Mouse (Mus musculus) forebrain, embryonic 13.5 days (tissue): ENCODE data around the gene Ldhc. TPM values are rescaled to one million over a fixed set of nuclear protein-coding genes. Genes with fewer than 3 reads are reported as not detected.
"Not testable (repeated sequence)": the region's sequence is repeated elsewhere in the genome, so short reads cannot be mapped to it uniquely, and the experiment has no call there.

Experiments used
- ATAC-seq: fragments of 200-750 bp; cut with Nextera tagmentation; 2 replicates; pipeline ENCODE4 v1.8.0; 2017
- H3K27ac ChIP-seq: fragments of 300-500 bp; sonication (generic); 2 replicates; pipeline ENCODE4 v1.5.1; 2015; ENCODE audit warnings: inconsistent platforms, mild to moderate bottlenecking, moderate library complexity
- H3K27me3 ChIP-seq: fragments of 300-500 bp; sonication (generic); 2 replicates; pipeline ENCODE4 v1.6.1; 2015; ENCODE audit warnings: mild to moderate bottlenecking, inconsistent platforms
- H3K36me3 ChIP-seq: fragments of 300-500 bp; sonication (generic); 2 replicates; pipeline ENCODE4 v1.6.1; 2015; ENCODE audit warnings: mild to moderate bottlenecking, inconsistent platforms; ENCODE audit not compliant: poor library complexity, severe bottlenecking
- H3K4me1 ChIP-seq: fragments of 300-500 bp; sonication (generic); 2 replicates; pipeline ENCODE4 v1.6.1; 2015; ENCODE audit warnings: inconsistent platforms
- H3K4me2 ChIP-seq: fragments of 300-500 bp; sonication (generic); 2 replicates; pipeline ENCODE4 v1.6.1; 2015; ENCODE audit warnings: inconsistent platforms, mild to moderate bottlenecking, moderate library complexity
- H3K4me3 ChIP-seq: fragments of 300-500 bp; sonication (generic); 2 replicates; pipeline ENCODE4 v1.5.1; 2015; ENCODE audit warnings: mild to moderate bottlenecking, inconsistent platforms
- H3K9ac ChIP-seq: fragments of 300-500 bp; sonication (generic); 2 replicates; pipeline ENCODE4 v1.6.1; 2015; ENCODE audit warnings: mild to moderate bottlenecking, inconsistent platforms
- H3K9me3 ChIP-seq: fragments of 300-500 bp; sonication (generic); replicated peaks from 2 replicates; pipeline ENCODE4 v1.6.1; 2016; ENCODE audit warnings: inconsistent platforms
- WGBS: fragments of 180-500 bp; shearing (Covaris S2); methylation state at CpG from one replicate; pipeline ENCODE4 v1.1.7; 2015; 5-methylcytosine and 5-hydroxymethylcytosine counted together
- polyA plus RNA-seq: library from polyadenylated mRNA; unstranded; fragments of >200 nt; fragmentation: Nextera tagmentation; extraction: Ambion mirVana; gene quantifications from 2 replicates; pipeline ENCODE4 v1.2.1, GENCODE M21; 2015

Gene Ldhc
- polyA plus RNA-seq, result 0.13 TPM in 1 of 2 replicates, not detected in the other

DNA sequence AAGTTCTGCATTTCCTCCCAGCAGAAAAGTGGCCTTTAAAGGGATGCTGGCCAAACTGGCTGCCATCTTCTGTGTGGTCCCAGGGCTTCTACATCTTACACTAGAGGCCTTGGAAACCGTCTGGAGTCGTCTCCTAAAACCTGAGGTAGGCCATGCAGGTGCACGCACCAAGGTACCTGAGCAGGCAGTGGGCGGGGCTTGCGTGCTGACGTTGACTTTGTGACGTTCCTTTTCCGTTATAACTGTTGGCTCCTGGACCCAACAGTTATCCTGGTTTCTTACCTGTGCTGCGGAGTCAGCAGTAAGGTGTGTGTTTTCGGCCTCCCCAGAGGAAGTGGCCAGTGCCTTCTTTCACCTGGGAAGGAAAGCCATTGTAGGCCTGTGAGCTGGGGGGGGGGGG lies at the start of gene Ldhc:
Gene Ldhc (plus strand): TSS at position 208 of the 400 bp plus-strand sequence.
- H3K9me3 ChIP-seq, result no peaks in the 10 kb centered on the region
- WGBS, result 35% methylated on average over 10 of the region's 10 CpGs
- H3K4me2 ChIP-seq, result no peak within 1 kb of the TSS
- no peaks in the 10 kb centered on the region for H3K4me1 ChIP-seq
- no peak within 1 kb of the TSS for H3K27ac ChIP-seq
- no peak within 1 kb of the TSS for H3K4me3 ChIP-seq
- no peaks in the 10 kb centered on the region for H3K27me3 ChIP-seq
- no peak within 1 kb of the TSS for H3K9ac ChIP-seq
- peaks cover 6% of the 10 kb centered on the region for H3K36me3 ChIP-seq
- ATAC-seq, result no peak

DNA sequence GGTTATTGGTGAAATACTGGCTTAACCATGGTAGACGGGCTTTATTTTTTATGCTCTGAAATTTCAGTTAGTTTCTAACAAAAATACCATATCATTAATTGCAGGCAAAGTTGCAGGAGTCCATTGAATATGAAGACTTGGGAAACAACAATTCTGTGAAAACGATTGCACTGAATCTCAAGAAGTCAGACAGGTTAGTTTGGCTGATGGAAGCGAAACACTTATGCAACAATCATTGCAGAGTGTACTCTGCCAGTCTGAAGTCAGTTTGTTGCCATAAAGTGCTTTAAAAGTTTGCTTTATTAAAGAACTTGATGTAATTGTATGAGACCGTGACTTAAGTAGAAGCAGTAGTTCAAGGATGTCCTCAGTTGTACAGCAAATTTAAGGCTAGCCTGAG lies 47.0 kb upstream of the Ldhc start:
- H3K9ac ChIP-seq, result no peak overlapping the region
- no peaks in the 10 kb centered on the region for H3K4me1 ChIP-seq
- no peak overlapping the region for H3K27ac ChIP-seq
- H3K9me3 ChIP-seq, result no peaks in the 10 kb centered on the region
- no peak overlapping the region for H3K4me2 ChIP-seq
- H3K36me3 ChIP-seq, result peaks cover 87% of the 10 kb centered on the region
- H3K27me3 ChIP-seq, result no peaks in the 10 kb centered on the region
- ATAC-seq, result no peak
- no peak overlapping the region for H3K4me3 ChIP-seq
- 91% methylated on average over 4 of the region's 4 CpGs for WGBS

DNA sequence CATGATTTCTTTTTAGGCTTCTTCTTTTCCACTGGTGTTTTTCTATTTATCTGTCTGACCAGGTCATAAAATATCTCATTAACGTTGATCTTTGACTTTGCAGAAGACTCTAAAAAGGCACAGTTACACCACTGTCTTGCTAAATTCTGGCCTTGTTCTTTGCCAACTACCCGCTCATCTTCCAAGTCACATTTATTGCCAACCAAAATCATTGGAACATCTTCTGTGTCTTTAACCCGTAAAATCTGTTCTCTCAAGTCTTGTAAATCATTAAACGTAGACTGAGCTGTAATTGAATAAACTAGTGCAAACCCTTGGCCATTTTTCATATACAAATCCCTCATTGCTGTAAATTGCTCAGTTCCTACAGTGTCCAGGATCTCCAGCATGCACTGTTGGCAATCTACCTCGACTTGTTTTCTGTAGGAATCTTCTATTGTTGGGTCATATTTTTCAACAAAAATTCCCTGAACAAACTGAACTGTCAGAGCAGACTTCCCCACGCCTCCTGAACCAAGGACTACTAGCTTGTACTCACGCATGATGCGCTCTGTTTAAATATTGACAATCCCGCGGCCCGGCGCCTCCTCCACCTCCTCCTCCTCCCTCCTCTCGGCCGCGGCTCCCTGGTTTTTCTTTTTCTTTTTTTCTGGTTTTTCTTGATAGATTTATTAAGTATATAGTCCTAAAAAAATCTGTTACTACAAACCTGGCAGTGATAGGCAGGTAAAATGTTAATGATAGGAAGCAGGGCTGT lies 39.9 kb upstream of the Ldhc start:
- not testable (repeated sequence) for H3K4me1 ChIP-seq, H3K27me3 ChIP-seq, H3K4me2 ChIP-seq, H3K4me3 ChIP-seq, H3K9me3 ChIP-seq, ATAC-seq, H3K27ac ChIP-seq, H3K9ac ChIP-seq
- H3K36me3 ChIP-seq, result peaks cover 66% of the 10 kb centered on the region
- 95% methylated on average over 15 of the region's 15 CpGs for WGBS

DNA sequence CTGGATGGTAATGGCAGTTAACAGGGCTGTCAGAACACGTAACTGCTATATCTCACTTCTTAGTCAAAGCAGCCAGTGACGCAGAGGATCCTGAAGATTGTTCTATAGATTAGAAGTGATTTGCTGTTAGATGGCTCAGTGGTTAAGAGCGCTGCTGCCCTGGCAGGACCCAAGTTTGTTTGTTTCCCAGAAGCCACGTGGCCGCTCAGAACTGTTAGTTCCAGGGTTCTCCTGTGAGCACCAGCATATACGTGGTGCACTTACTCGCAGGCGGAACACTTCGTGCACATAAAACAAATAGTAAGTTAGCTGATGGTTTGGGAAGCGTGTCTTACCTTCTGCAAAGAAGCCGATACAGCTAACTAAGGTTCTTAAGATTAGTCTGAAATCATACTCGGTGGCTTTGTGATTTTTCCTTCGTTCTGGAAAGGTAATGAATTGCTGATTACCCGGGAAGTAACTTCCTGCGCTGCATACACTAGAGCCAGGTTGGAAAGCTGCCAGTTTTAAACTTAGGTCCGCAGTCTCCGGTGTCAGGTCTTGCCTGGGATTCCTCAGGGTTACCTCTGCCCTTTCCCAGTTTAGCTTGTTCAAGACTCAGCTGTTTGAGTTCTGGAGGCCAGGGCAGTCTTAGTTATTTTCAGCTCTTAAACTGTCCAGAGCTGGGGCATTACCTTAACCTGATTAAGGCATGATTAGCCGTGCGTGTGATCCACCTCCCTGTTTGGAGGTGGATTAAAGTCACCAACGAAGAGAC lies 33.8 kb upstream of the Ldhc start:
- no peaks in the 10 kb centered on the region for H3K9me3 ChIP-seq
- H3K27ac ChIP-seq, result no peak overlapping the region
- no peaks in the 10 kb centered on the region for H3K27me3 ChIP-seq
- WGBS, result 81% methylated on average over 20 of the region's 20 CpGs
- H3K9ac ChIP-seq, result no peak overlapping the region
- peaks cover 23% of the 10 kb centered on the region for H3K36me3 ChIP-seq
- H3K4me1 ChIP-seq, result no peaks in the 10 kb centered on the region
- H3K4me3 ChIP-seq, result no peak overlapping the region
- H3K4me2 ChIP-seq, result no peak overlapping the region
- ATAC-seq, result no peak

DNA sequence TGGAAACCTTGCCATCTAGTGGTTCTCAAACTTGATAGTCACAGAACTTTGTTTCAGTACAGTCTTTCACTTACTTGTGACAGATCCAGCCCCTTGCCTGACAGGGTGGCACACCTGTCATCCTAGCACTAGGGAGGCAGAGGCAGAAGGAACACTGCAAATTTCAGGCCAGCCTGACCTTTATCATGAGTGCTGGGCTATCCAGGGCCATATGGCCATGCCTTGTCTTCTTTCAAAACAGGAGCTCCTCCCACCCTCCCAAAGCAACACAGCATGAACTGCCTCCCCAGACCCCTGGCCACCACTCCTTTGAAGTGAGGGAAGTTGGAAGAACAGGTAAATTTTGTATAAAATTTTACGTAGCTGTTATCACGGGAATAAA lies 33.2 kb upstream of the Ldhc start:
- Histone ChIP-seq H3K27me3 (no peaks in the 10 kb centered on the region), H3K36me3 (peaks cover 17% of the 10 kb centered on the region), H3K4me2 (no peak overlapping the region), H3K9me3 (no peaks in the 10 kb centered on the region), H3K4me1 (no peaks in the 10 kb centered on the region), H3K9ac (no peak overlapping the region), H3K4me3 (no peak overlapping the region), H3K27ac (no peak overlapping the region)
- 97% methylated on average over 2 of the region's 2 CpGs for WGBS
- ATAC-seq, result no peak

DNA sequence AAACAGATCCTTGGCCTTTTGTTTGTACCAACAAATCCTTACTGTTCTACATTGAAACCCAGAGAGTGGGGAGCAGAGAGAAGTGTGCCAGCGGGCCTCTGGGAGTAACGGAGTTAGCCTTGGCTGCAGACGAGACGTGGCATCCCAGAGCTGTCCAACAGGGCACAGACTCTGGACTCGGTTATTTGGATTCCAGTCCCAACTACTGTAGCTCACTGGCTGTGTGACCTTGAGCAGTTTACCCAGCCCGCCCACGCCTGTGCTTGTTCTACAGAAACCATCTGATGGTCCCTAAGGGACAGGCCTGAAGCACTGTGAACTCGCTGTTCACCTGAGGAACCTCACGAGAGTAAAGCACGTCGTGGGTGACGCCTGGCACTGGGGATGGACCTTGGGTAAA lies 31.1 kb upstream of the Ldhc start:
- Histone ChIP-seq H3K27me3 (no peaks in the 10 kb centered on the region), H3K27ac (no peak overlapping the region), H3K4me2 (no peak overlapping the region), H3K9me3 (no peaks in the 10 kb centered on the region), H3K9ac (no peak overlapping the region), H3K36me3 (no peaks in the 10 kb centered on the region), H3K4me3 (no peak overlapping the region), H3K4me1 (no peaks in the 10 kb centered on the region)
- 90% methylated on average over 12 of the region's 12 CpGs for WGBS
- no peak for ATAC-seq

DNA sequence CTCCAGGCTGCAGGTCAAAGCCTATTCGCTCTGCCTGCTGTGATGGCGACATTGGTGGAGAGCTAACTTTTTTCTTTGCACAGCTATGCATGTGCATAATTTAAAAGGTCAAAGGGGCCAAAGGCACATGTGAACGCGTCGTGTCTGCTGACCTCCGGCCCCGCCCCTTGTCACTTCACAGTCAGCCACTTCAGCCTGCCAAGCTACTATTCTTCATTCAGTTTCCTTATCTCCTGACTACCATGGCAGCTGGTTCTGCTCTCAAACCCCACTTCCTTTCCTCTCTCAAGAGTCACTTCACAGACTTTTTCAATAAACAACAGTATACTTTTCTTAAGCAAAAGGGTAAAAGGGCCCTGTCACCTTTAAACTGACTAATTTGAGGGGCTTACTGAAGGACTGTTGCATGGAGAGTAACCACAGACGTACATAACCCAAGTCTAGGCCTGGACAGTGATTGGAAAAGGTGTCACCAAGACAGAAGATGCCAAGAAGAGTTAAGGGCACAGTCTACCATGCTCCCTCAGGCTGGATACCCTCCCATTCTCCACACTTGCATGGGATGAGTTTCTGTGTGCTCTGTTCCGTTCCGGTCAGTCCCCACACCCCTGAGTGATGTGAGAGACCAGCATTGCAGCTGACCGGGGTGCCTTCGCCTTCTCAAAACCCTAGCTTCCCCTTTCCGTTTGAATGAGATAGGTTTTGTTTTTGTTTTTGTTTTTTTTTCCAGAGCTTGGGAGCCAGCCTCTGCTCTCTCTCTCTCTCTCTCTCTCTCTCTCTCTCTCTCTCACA lies 30.0 kb upstream of the Ldhc start:
- no peaks in the 10 kb centered on the region for H3K27me3 ChIP-seq
- no peak for ATAC-seq
- no peaks in the 10 kb centered on the region for H3K9me3 ChIP-seq
- no peak overlapping the region for H3K9ac ChIP-seq
- no peak overlapping the region for H3K27ac ChIP-seq
- no peak overlapping the region for H3K4me2 ChIP-seq
- H3K36me3 ChIP-seq, result no peaks in the 10 kb centered on the region
- H3K4me3 ChIP-seq, result no peak overlapping the region
- WGBS, result 74% methylated on average over 13 of the region's 13 CpGs
- no peaks in the 10 kb centered on the region for H3K4me1 ChIP-seq

DNA sequence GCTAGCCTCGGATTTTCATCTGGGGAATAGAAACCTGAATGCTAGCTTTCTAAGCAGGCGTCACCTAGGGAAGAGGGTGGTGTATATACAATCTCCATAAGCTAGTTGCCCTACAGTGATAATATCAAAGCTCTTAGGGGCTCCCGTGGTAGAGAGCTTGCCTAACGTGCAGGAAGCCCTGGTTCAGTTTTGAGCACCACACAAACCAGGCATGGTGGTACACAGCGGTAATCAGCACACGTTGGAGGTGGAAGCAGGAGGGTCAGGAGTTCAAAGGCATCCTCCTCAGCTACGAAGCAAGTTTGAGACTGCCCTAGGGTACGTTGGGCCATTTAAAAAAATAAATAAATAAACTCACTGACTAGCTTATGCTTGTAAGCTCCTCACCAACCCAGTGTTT lies 29.3 kb upstream of the Ldhc start:
- H3K27me3 ChIP-seq, result no peaks in the 10 kb centered on the region
- no peak overlapping the region for H3K4me3 ChIP-seq
- ATAC-seq, result no peak
- WGBS, result 81% methylated on average over 8 of the region's 8 CpGs
- no peak overlapping the region for H3K27ac ChIP-seq
- no peak overlapping the region for H3K4me2 ChIP-seq
- no peaks in the 10 kb centered on the region for H3K4me1 ChIP-seq
- no peaks in the 10 kb centered on the region for H3K36me3 ChIP-seq
- no peak overlapping the region for H3K9ac ChIP-seq
- no peaks in the 10 kb centered on the region for H3K9me3 ChIP-seq

DNA sequence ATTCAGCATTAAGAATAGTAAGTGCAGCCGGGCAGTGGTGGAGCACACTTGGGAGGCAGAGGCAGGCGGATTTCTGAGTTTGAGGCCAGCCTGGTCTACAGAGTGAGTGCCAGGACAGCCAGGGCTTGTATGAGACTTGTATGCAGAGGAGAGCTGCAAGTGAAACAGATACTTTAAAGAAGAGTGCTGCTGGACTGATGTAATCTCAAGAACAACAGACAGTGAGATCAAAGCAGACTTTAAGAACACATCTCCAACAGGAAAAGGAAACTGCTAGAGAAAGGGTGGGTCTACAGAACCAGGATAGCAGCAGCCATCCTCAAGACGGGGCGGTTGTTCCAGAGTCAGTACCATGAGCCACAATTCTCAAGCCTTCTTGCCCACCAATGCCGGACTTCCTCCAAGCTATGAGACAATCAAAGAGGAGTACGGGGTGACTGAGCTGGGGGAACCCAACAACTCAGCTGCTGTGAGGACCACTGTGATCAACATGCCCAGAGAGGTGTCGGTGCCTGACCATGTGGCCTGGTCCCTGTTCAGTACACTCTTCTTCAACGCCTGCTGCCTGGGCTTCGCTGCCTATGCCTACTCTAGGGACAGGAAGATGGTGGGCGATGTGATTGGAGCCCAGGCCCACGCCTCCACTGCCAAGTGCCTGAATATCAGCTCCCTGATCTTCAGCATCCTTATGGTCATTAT lies 28.7 kb upstream of the Ldhc start:
- not testable (repeated sequence) for H3K9ac ChIP-seq, H3K36me3 ChIP-seq, H3K4me1 ChIP-seq, H3K27me3 ChIP-seq, H3K9me3 ChIP-seq, H3K4me3 ChIP-seq, ATAC-seq, H3K27ac ChIP-seq, H3K4me2 ChIP-seq
- 92% methylated on average over 11 of the region's 11 CpGs for WGBS

DNA sequence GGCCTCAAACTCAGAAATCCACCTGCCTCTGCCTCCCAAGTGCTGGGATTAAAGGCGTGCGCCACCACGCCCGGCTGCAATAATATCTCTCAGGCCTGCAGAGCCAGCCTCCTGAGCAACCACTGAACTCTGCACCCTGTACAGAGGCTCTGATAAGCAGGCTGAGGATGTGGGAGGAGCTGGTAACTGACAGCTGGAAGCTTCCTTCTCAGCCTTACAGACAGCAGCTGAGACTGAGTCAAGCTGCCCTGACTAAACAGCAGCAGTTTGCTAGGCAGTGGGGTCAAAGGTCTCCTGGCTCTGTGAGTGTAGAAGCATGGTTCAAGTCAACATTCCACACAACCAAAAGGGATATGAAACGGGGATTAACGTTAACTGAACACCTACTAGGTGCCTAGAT lies 27.7 kb upstream of the Ldhc start:
- no peak overlapping the region for H3K4me2 ChIP-seq
- H3K4me3 ChIP-seq, result no peak overlapping the region
- no peak overlapping the region for H3K9ac ChIP-seq
- ATAC-seq, result no peak
- no peak overlapping the region for H3K27ac ChIP-seq
- 91% methylated on average over 6 of the region's 6 CpGs for WGBS
- no peaks in the 10 kb centered on the region for H3K36me3 ChIP-seq
- no peaks in the 10 kb centered on the region for H3K27me3 ChIP-seq
- no peaks in the 10 kb centered on the region for H3K9me3 ChIP-seq
- peaks cover 9% of the 10 kb centered on the region for H3K4me1 ChIP-seq

DNA sequence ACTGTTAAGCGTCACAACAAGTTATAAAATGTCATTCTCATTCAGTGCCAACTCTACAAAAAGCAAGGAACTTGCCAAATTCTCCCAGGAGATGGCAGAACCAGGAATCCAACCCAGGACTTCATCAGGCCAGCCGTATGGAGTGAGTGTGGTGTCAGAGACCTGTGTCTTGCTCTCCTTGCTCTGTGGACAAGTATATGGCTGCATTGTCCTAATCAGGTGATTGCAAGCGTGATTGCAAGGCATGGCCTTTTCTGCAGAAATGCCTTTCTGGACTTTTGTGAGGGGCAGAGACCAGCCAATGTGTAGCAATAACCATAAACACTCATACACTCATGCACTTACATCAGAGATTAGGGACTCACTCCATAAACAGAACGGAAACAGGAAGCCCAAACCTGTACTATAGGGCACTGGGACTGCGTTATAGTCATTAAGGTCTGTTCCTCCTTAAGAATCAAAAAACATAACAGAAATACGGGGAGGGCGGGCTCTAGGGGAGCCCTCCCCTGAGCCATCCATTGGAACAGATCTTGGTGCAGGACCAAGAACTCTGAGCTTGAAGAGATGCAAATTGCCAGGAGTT lies 27.2 kb upstream of the Ldhc start:
- no peaks in the 10 kb centered on the region for H3K9me3 ChIP-seq
- H3K36me3 ChIP-seq, result no peaks in the 10 kb centered on the region
- WGBS, result 88% methylated on average over 7 of the region's 7 CpGs
- H3K27me3 ChIP-seq, result no peaks in the 10 kb centered on the region
- no peak overlapping the region for H3K9ac ChIP-seq
- no peak overlapping the region for H3K4me3 ChIP-seq
- ATAC-seq, result no peak
- no peak overlapping the region for H3K27ac ChIP-seq
- H3K4me2 ChIP-seq, result no peak overlapping the region
- peaks cover 14% of the 10 kb centered on the region for H3K4me1 ChIP-seq
